Mouse (Mus musculus): ENCODE measurements around the gene Arhgef3. TPM values are rescaled to one million over a fixed set of nuclear protein-coding genes. Genes with fewer than 3 reads are reported as not detected.

The Arhgef3 gene
- polyA plus RNA-seq, 1 experiment, result 2.6 TPM

DNA sequence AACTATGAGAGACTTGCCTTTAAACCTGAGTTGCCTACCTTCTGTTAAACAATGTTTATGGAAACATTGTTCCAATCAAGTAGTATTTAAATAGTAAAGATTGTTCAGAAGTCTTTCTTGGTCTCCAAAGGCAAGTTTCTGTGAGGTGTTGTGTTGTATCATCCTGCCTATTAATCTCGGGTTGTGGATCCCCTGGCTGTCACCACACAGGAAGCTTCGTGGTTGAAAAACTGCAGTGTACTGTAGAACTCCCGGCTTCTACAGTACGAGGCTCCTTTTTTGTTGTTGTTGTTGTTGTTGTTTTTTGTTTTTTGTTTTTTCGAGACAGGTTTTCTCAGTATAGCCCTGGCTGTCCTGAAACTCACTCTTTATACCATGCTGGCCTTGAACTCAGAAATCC is 29.2 kb upstream of the Arhgef3 start:
- no peak overlapping the region for H3K27ac ChIP-seq (ENCODE audit: insufficient read depth, low read length)
- peaks cover 40% of the 10 kb centered on the region for H3K36me3 ChIP-seq (ENCODE audit: control insufficient read depth, insufficient read depth, low read length, poor library complexity, severe bottlenecking)
- TF ChIP-seq POLR2A (IDR thresholded peaks at IDR 0.05; ENCODE audit: insufficient read depth, low read length) (no peak), EP300 (IDR thresholded peaks at IDR 0.05; ENCODE audit: insufficient read depth, low read depth, low read length) (no peak), CTCF (IDR thresholded peaks at IDR 0.05; ENCODE audit: low read depth, low read length) (no peak)
- no peak overlapping the region for H3K4me3 ChIP-seq (ENCODE audit: low read depth, low read length)
- no peaks in the 10 kb centered on the region for H3K27me3 ChIP-seq (ENCODE audit: control insufficient read depth, insufficient read depth, low read length, poor library complexity, severe bottlenecking)
- no peaks in the 10 kb centered on the region for H3K9me3 ChIP-seq (replicated peaks; ENCODE audit: control insufficient read depth, insufficient read depth, low read length, poor library complexity, severe bottlenecking)
- H3K9ac ChIP-seq (ENCODE audit: low read depth, poor library complexity, severe bottlenecking), result no peak overlapping the region
- peaks cover 1% of the 10 kb centered on the region for H3K4me1 ChIP-seq (ENCODE audit: control insufficient read depth, insufficient read depth, low read length)

DNA sequence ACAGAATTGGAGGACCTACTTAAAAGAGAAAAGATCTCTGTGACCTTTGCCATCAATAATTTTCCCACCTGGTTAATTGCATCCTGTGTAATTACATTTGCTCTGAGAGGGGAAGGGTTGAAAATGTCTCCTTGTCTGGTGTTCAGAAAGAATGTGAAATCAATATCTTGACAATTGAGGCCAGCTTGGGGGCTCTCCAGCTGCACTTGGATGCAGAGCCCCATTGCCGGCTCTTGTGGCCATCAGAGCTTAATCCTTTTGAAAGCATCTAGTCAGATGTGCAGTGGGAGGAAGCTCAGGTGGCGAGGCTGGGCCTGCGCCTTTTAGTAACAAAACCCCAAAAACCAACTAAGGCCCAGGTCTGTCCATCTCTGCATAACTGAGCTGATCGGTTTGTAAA is 28.7 kb upstream of the Arhgef3 start:
- Histone ChIP-seq H3K4me1 (ENCODE audit: control insufficient read depth, insufficient read depth, low read length) (peaks cover 1% of the 10 kb centered on the region), H3K27ac (ENCODE audit: insufficient read depth, low read length) (no peak overlapping the region), H3K36me3 (ENCODE audit: control insufficient read depth, insufficient read depth, low read length, poor library complexity, severe bottlenecking) (peaks cover 40% of the 10 kb centered on the region), H3K27me3 (ENCODE audit: control insufficient read depth, insufficient read depth, low read length, poor library complexity, severe bottlenecking) (no peaks in the 10 kb centered on the region), H3K4me3 (ENCODE audit: low read depth, low read length) (no peak overlapping the region), H3K9ac (ENCODE audit: low read depth, poor library complexity, severe bottlenecking) (no peak overlapping the region), H3K9me3 (replicated peaks; ENCODE audit: control insufficient read depth, insufficient read depth, low read length, poor library complexity, severe bottlenecking) (no peaks in the 10 kb centered on the region)
- TF ChIP-seq EP300 (IDR thresholded peaks at IDR 0.05; ENCODE audit: insufficient read depth, low read depth, low read length) (no peak), CTCF (IDR thresholded peaks at IDR 0.05; ENCODE audit: low read depth, low read length) (no peak), POLR2A (IDR thresholded peaks at IDR 0.05; ENCODE audit: insufficient read depth, low read length) (no peak)

DNA sequence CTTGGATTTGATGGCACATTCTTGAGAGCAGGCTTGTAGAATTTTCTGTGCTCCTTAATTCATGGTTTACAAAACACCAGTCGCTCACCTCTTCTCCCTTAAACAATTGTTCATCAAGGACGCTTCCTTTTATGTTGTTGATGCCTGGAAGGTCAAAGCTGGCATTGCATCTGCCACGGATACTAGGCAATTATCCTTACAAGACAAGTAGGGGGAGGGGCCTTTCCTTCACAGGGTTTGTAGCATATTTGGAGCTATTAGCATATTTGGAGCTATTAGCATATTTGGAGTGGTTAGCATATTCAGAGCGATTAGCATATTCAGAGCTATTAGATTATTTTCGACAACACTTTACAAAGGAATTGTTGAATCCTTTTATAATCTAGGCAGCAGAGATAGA is 20.5 kb upstream of the Arhgef3 start:
- H3K27ac ChIP-seq (ENCODE audit: insufficient read depth, low read length), result peak overlapping the region; percentile 57; the same call in 1 of the 2 replicates
- H3K9ac ChIP-seq (ENCODE audit: low read depth, poor library complexity, severe bottlenecking), result no peak overlapping the region
- H3K27me3 ChIP-seq (ENCODE audit: control insufficient read depth, insufficient read depth, low read length, poor library complexity, severe bottlenecking), result no peaks in the 10 kb centered on the region
- H3K9me3 ChIP-seq (replicated peaks; ENCODE audit: control insufficient read depth, insufficient read depth, low read length, poor library complexity, severe bottlenecking), result no peaks in the 10 kb centered on the region
- TF ChIP-seq EP300 (IDR thresholded peaks at IDR 0.05; ENCODE audit: insufficient read depth, low read depth, low read length), result no peak
- TF ChIP-seq CTCF (IDR thresholded peaks at IDR 0.05; ENCODE audit: low read depth, low read length), result no peak
- TF ChIP-seq POLR2A (IDR thresholded peaks at IDR 0.05; ENCODE audit: insufficient read depth, low read length), result no peak
- H3K4me1 ChIP-seq (ENCODE audit: control insufficient read depth, insufficient read depth, low read length), result peaks cover 5% of the 10 kb centered on the region
- no peak overlapping the region for H3K4me3 ChIP-seq (ENCODE audit: low read depth, low read length)
- peaks cover 27% of the 10 kb centered on the region for H3K36me3 ChIP-seq (ENCODE audit: control insufficient read depth, insufficient read depth, low read length, poor library complexity, severe bottlenecking)

DNA sequence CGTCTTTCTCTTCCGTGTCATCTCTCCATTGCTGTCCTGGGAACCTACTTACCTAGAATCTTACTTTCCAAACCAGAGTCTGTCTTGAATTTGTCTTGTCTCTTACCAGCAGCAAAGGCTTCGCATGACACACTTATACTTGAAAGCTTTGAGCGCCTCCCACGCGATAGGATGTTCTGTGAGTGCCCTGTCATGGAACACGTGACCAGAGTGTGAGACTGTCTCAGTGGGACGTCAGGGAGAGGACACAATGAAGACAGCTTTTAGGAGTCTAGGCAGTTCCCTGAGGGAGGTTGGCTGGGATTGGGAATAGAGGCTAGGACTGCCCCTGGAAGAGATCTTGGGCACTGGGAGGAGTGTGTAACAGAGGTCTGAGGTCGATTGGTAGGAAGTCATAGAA is 18.6 kb upstream of the Arhgef3 start:
- H3K9me3 ChIP-seq (replicated peaks; ENCODE audit: control insufficient read depth, insufficient read depth, low read length, poor library complexity, severe bottlenecking), result no peaks in the 10 kb centered on the region
- peaks cover 34% of the 10 kb centered on the region for H3K36me3 ChIP-seq (ENCODE audit: control insufficient read depth, insufficient read depth, low read length, poor library complexity, severe bottlenecking)
- TF ChIP-seq POLR2A (IDR thresholded peaks at IDR 0.05; ENCODE audit: insufficient read depth, low read length) (no peak), EP300 (IDR thresholded peaks at IDR 0.05; ENCODE audit: insufficient read depth, low read depth, low read length) (no peak), CTCF (IDR thresholded peaks at IDR 0.05; ENCODE audit: low read depth, low read length) (no peak)
- H3K27me3 ChIP-seq (ENCODE audit: control insufficient read depth, insufficient read depth, low read length, poor library complexity, severe bottlenecking), result no peaks in the 10 kb centered on the region
- no peak overlapping the region for H3K4me3 ChIP-seq (ENCODE audit: low read depth, low read length)
- peak overlapping the region; percentile 29 for H3K27ac ChIP-seq (ENCODE audit: insufficient read depth, low read length)
- H3K4me1 ChIP-seq (ENCODE audit: control insufficient read depth, insufficient read depth, low read length), result peaks cover 5% of the 10 kb centered on the region
- no peak overlapping the region for H3K9ac ChIP-seq (ENCODE audit: low read depth, poor library complexity, severe bottlenecking)

DNA sequence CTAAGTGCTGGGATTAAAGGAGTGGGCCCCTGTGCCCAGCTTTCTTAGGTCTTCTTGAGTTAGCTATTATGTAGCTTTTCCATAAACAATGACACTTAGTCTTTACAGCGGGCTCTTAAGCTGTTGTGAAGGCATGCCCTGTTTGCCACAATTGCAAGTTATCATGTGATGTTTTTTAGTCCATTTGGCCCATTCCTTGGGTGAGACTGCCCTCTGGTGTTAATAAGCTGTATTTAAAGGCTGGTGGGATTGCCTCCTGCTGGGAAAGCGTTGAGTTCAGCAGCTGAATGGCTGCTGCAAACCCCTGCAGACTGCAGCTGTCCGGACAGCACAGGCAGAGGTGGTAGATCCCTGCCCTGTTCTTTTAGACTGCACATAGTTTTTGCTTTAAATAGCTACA is 17.9 kb upstream of the Arhgef3 start:
- peaks cover 36% of the 10 kb centered on the region for H3K36me3 ChIP-seq (ENCODE audit: control insufficient read depth, insufficient read depth, low read length, poor library complexity, severe bottlenecking)
- H3K9ac ChIP-seq (ENCODE audit: low read depth, poor library complexity, severe bottlenecking), result no peak overlapping the region
- TF ChIP-seq EP300 (IDR thresholded peaks at IDR 0.05; ENCODE audit: insufficient read depth, low read depth, low read length) (no peak), CTCF (IDR thresholded peaks at IDR 0.05; ENCODE audit: low read depth, low read length) (peak; percentile 22), POLR2A (IDR thresholded peaks at IDR 0.05; ENCODE audit: insufficient read depth, low read length) (no peak)
- H3K9me3 ChIP-seq (replicated peaks; ENCODE audit: control insufficient read depth, insufficient read depth, low read length, poor library complexity, severe bottlenecking), result no peaks in the 10 kb centered on the region
- peak overlapping the region; percentile 29 for H3K27ac ChIP-seq (ENCODE audit: insufficient read depth, low read length)
- no peaks in the 10 kb centered on the region for H3K27me3 ChIP-seq (ENCODE audit: control insufficient read depth, insufficient read depth, low read length, poor library complexity, severe bottlenecking)
- H3K4me3 ChIP-seq (ENCODE audit: low read depth, low read length), result no peak overlapping the region
- peaks cover 5% of the 10 kb centered on the region for H3K4me1 ChIP-seq (ENCODE audit: control insufficient read depth, insufficient read depth, low read length)

DNA sequence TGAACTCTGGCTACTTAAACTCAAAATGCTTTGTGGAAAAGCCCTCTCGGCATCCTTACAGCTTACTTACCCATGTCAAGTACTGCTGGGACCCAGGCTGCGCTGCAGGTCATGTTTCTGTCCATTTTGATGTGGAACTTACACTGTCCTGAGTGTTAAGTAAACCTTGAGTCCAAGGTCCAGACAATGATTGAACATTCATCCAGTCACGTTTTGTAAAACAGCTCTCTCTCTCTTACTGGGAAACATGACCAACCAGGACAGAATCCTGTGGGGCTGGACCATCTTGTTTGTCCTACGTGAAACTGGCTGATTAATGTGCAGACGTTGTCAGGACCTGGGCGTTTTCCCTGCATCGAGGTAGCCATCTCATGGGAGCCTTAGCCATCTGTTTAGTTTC is 13.0 kb upstream of the Arhgef3 start:
- TF ChIP-seq POLR2A (IDR thresholded peaks at IDR 0.05; ENCODE audit: insufficient read depth, low read length), result no peak
- TF ChIP-seq EP300 (IDR thresholded peaks at IDR 0.05; ENCODE audit: insufficient read depth, low read depth, low read length), result no peak
- no peak for TF ChIP-seq CTCF (IDR thresholded peaks at IDR 0.05; ENCODE audit: low read depth, low read length)
- H3K4me1 ChIP-seq (ENCODE audit: control insufficient read depth, insufficient read depth, low read length), result peaks cover 2% of the 10 kb centered on the region
- H3K9ac ChIP-seq (ENCODE audit: low read depth, poor library complexity, severe bottlenecking), result no peak overlapping the region
- H3K9me3 ChIP-seq (replicated peaks; ENCODE audit: control insufficient read depth, insufficient read depth, low read length, poor library complexity, severe bottlenecking), result no peaks in the 10 kb centered on the region
- no peaks in the 10 kb centered on the region for H3K27me3 ChIP-seq (ENCODE audit: control insufficient read depth, insufficient read depth, low read length, poor library complexity, severe bottlenecking)
- no peak overlapping the region for H3K27ac ChIP-seq (ENCODE audit: insufficient read depth, low read length)
- no peak overlapping the region for H3K4me3 ChIP-seq (ENCODE audit: low read depth, low read length)
- H3K36me3 ChIP-seq (ENCODE audit: control insufficient read depth, insufficient read depth, low read length, poor library complexity, severe bottlenecking), result peaks cover 33% of the 10 kb centered on the region
